Mouse (Mus musculus) erythroblast, embryonic 14.5 days (primary cell): Measurements from ENCODE around the gene Bcl6b.

Experiments
- GATA1 ChIP-seq: IDR thresholded peaks from 2 replicates; pipeline ENCODE4 v1.6.1; 2012; ENCODE audit warnings: low read length, inconsistent platforms, mixed read lengths
- TAL1 ChIP-seq: IDR thresholded peaks from 3 replicates; pipeline ENCODE4 v1.6.1; 2012; ENCODE audit warnings: low read length, inconsistent platforms, mixed read lengths

DNA sequence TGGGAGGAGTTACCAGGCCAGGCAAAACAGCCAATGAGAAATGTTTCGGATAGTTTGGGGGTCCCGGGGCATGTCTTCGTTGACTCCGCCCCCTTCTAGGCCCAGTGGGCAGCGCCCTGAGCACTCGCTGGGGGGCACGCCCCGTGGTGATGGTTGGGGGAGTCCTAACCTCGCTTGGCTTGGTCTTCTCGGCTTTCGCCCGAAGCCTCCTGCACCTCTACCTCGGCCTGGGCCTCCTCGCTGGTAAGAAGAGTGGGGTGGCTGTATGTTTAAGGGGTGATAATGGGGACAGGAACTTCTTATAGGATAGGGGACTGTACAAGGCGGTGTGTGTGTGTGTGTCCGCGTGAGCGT is 14.8 kb downstream of the Bcl6b start:
- TF ChIP-seq TAL1: no peak
- TF ChIP-seq GATA1: no peak
